Mouse (Mus musculus): ENCODE results near the gene Zbtb49. TPM values are rescaled to one million over a fixed set of nuclear protein-coding genes. Genes with fewer than 3 reads are reported as not detected.

Zbtb49 gene
- total and polyA plus RNA-seq, 2 experiments from 2014 or later: 13.9 to 40.5 TPM

GRCm38 (mm10) chr5:38153636-38154035 is 66.6 kb downstream of the Zbtb49 start:
- Histone ChIP-seq H3K36me3 (ENCODE audit: insufficient read depth) (peaks cover 85% of the 10 kb centered on the region), H3K27ac (ENCODE audit: low read depth, low read length) (no peak overlapping the region), H3K27me3 (ENCODE audit: insufficient read depth, low read length) (no peaks in the 10 kb centered on the region), H3K9me3 (ENCODE audit: low read length) (no peaks in the 10 kb centered on the region), H3K4me1 (ENCODE audit: insufficient read depth) (peaks cover 48% of the 10 kb centered on the region), H3K4me2 (ENCODE audit: low read depth) (peak overlapping the region; percentile 23), H3K4me3 (ENCODE audit: low read depth, low read length) (no peak overlapping the region), H3K9ac (no peak overlapping the region; the same call in 1 of the 2 replicates)
- TF ChIP-seq CTCF (IDR thresholded peaks at IDR 0.05; ENCODE audit: low read depth): no peak
- no peak for ATAC-seq
- WGBS: 74% methylated on average over 5 of the region's 5 CpGs
- DNase-seq: no peak

GRCm38 (mm10) chr5:38152201-38153108 is 67.8 kb downstream of the Zbtb49 start:
- Histone ChIP-seq H3K4me3 (ENCODE audit: low read depth, low read length) (no peak overlapping the region), H3K36me3 (ENCODE audit: insufficient read depth) (peaks cover 95% of the 10 kb centered on the region), H3K9me3 (ENCODE audit: low read length) (no peaks in the 10 kb centered on the region), H3K9ac (peak overlapping the region; percentile 22; the same call in 1 of the 2 replicates), H3K4me2 (ENCODE audit: low read depth) (peak overlapping the region; percentile 23; the same call in 1 of the 2 replicates), H3K4me1 (ENCODE audit: insufficient read depth) (peaks cover 48% of the 10 kb centered on the region), H3K27ac (ENCODE audit: low read depth, low read length) (no peak overlapping the region), H3K27me3 (ENCODE audit: insufficient read depth, low read length) (no peaks in the 10 kb centered on the region)
- WGBS: 76% methylated on average over 9 of the region's 10 CpGs
- peak; percentile 23; the same call in 1 of the 2 replicates for ATAC-seq
- no peak for DNase-seq
- TF ChIP-seq CTCF (IDR thresholded peaks at IDR 0.05; ENCODE audit: low read depth): no peak

GRCm38 (mm10) chr5:38151264-38151663 is 69.0 kb downstream of the Zbtb49 start:
- H3K9me3 ChIP-seq (ENCODE audit: low read length): no peaks in the 10 kb centered on the region
- H3K4me2 ChIP-seq (ENCODE audit: low read depth): peak overlapping the region; percentile 23; the same call in 1 of the 2 replicates
- WGBS: 42% methylated on average over 3 of the region's 3 CpGs
- no peak for DNase-seq
- H3K27ac ChIP-seq (ENCODE audit: low read depth, low read length): no peak overlapping the region
- peak; percentile 61 for ATAC-seq
- H3K4me1 ChIP-seq (ENCODE audit: insufficient read depth): peaks cover 37% of the 10 kb centered on the region
- peaks cover 95% of the 10 kb centered on the region for H3K36me3 ChIP-seq (ENCODE audit: insufficient read depth)
- TF ChIP-seq CTCF (IDR thresholded peaks at IDR 0.05; ENCODE audit: low read depth): no peak
- H3K27me3 ChIP-seq (ENCODE audit: insufficient read depth, low read length): no peaks in the 10 kb centered on the region
- no peak overlapping the region; the same call in 1 of the 2 replicates for H3K9ac ChIP-seq
- no peak overlapping the region; the same call in 1 of the 2 replicates for H3K4me3 ChIP-seq (ENCODE audit: low read depth, low read length)

- Histone ChIP-seq H3K27me3 (ENCODE audit: insufficient read depth, low read length) (no peaks in the 10 kb centered on the region), H3K4me3 (ENCODE audit: low read depth, low read length) (no peak overlapping the region), H3K4me1 (ENCODE audit: insufficient read depth) (peaks cover 5% of the 10 kb centered on the region; the same call in 1 of the 2 replicates), H3K9me3 (ENCODE audit: low read length) (no peaks in the 10 kb centered on the region), H3K27ac (ENCODE audit: low read depth, low read length) (no peak overlapping the region), H3K9ac (no peak overlapping the region), H3K4me2 (ENCODE audit: low read depth) (no peak overlapping the region), H3K36me3 (ENCODE audit: insufficient read depth) (peaks cover 95% of the 10 kb centered on the region)
- WGBS: 88% methylated on average over 6 of the region's 6 CpGs
- DNase-seq (no peak), ATAC-seq (no peak)
- TF ChIP-seq CTCF (IDR thresholded peaks at IDR 0.05; ENCODE audit: low read depth): no peak
Measured at GRCm38 (mm10) chr5:38146524-38146923, 73.7 kb downstream of the Zbtb49 start.

DNA sequence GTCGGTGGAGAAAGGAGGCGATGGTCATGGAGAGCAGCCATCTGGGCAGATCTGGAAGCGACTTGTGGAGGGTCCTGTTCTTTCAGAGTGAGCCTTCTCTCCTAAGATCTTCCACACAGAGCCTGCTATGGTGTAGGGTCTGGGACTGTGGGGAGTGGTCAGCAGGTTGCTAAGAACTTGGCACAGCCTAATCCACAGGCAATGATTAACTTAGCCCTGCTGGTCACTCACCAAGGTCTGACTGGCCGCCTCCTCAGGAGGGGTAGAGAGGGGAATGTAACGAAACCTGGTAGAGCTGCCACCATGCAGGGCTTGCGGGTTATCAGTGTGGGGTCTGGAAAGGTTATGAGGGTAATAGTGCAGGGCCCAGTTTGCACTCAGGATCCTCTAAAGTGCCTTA is 79.4 kb downstream of the Zbtb49 start:
- no peak for TF ChIP-seq CTCF (IDR thresholded peaks at IDR 0.05; ENCODE audit: low read depth)
- H3K27ac ChIP-seq (ENCODE audit: low read depth, low read length): no peak overlapping the region
- no peak for ATAC-seq
- H3K9ac ChIP-seq: no peak overlapping the region
- no peak overlapping the region for H3K4me2 ChIP-seq (ENCODE audit: low read depth)
- no peak for DNase-seq
- H3K36me3 ChIP-seq (ENCODE audit: insufficient read depth): peaks cover 95% of the 10 kb centered on the region
- H3K4me3 ChIP-seq (ENCODE audit: low read depth, low read length): no peak overlapping the region
- H3K4me1 ChIP-seq (ENCODE audit: insufficient read depth): no peaks in the 10 kb centered on the region
- no peaks in the 10 kb centered on the region for H3K27me3 ChIP-seq (ENCODE audit: insufficient read depth, low read length)
- WGBS: 98% methylated on average over 6 of the region's 6 CpGs
- H3K9me3 ChIP-seq (ENCODE audit: low read length): no peaks in the 10 kb centered on the region

Other genes starting within 250 kb of the Zbtb49 start
- 23.9 and 26.5 TPM in 2 replicates for gene Stx18, start 181.7 kb downstream of the Zbtb49 start, total RNA-seq (2014; rRNA removed)
- gene Stx18, start 181.7 kb downstream of the Zbtb49 start, polyA plus RNA-seq (2015; fragmentation: Nextera tagmentation; extraction: Ambion mirVana): 28.3 and 30.3 TPM in 2 replicates
- 1,532 and 1,817 TPM in 2 replicates for gene Nsg1, start 60.5 kb downstream of the Zbtb49 start, total RNA-seq (2014; rRNA removed)
- 1,881 and 1,970 TPM in 2 replicates for gene Nsg1, start 60.5 kb downstream of the Zbtb49 start, polyA plus RNA-seq (2015; fragmentation: Nextera tagmentation; extraction: Ambion mirVana)
- gene Lyar, start within 50 bp of the Zbtb49 start, total RNA-seq (2014; rRNA removed): 14.0 and 27.1 TPM in 2 replicates
- 40.5 and 41.8 TPM in 2 replicates for gene Lyar, start within 50 bp of the Zbtb49 start, polyA plus RNA-seq (2015; fragmentation: Nextera tagmentation; extraction: Ambion mirVana)
- gene Tmem128, start 39.7 kb upstream of the Zbtb49 start, total RNA-seq (2014; rRNA removed): 96.9 and 99.0 TPM in 2 replicates
- gene Tmem128, start 39.7 kb upstream of the Zbtb49 start, polyA plus RNA-seq (2015; fragmentation: Nextera tagmentation; extraction: Ambion mirVana): 105 and 106 TPM in 2 replicates
- gene Otop1, start 55.5 kb upstream of the Zbtb49 start, total RNA-seq (2014; rRNA removed): not detected in 2 replicates
- not detected in 2 replicates for gene Otop1, start 55.5 kb upstream of the Zbtb49 start, polyA plus RNA-seq (2015; fragmentation: Nextera tagmentation; extraction: Ambion mirVana)
- 0.69 and 2.9 TPM in 2 replicates for gene Drd5, start 98.9 kb upstream of the Zbtb49 start, total RNA-seq (2014; rRNA removed)
- 0.74 and 1.3 TPM in 2 replicates for gene Drd5, start 98.9 kb upstream of the Zbtb49 start, polyA plus RNA-seq (2015; fragmentation: Nextera tagmentation; extraction: Ambion mirVana)